In the genomic region with DNA sequence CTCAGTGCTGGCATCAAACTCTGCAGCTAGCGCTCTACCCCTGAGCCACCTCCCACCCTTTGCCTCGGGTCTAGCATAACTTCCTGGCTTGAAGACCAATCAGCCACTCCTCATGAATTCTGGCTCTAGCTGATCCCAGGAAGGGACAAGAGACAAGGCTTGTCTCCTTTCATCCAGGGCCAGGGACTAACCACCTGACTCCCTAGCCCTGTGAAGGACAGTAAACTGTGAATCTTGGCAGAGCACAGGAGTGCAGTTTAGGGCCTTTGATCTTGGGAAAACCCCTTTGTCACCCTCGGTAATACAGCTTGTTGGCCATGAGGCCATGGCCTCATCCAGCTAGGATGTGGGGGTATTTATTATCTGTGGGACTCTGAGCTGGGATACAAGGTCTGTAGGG, we compare ENCODE assay signal across 15 mouse cellular contexts.
DNase-seq lines count a peak whose midpoint lies in the region; ATAC-seq and TF ChIP-seq lines count a peak whose summit lies in the region.
"Had no signal": no experiment of that assay in that cellular context is flagged by ENCODE, and none has a peak within 500 bp of the region (broad histone marks: within the 10 kb centered on the region; RNA-seq: fewer than 3 reads in every experiment).

No protein-coding gene starts in this region.

- H3K9ac ChIP-seq in heart, embryonic 15.5 days, result no peak overlapping the region
- no peak overlapping the region for H3K9ac ChIP-seq in lung, embryonic 14.5 days
- H3K9ac ChIP-seq in intestine, embryonic 16.5 days (ENCODE audit: low read depth, low read length), result no peak overlapping the region
- H3K9ac ChIP-seq: forebrain, embryonic 13.5 days; hindbrain, embryonic 15.5 days; limb, embryonic 15.5 days had no signal

- no peak overlapping the region for H3K4me3 ChIP-seq in heart, embryonic 15.5 days
- no peak overlapping the region for H3K4me3 ChIP-seq in lung, embryonic 14.5 days (ENCODE audit: low read depth, low read length)
- H3K4me3 ChIP-seq in lung, adult 2 months (replicated peaks; ENCODE audit: extremely low read depth, low read depth, low read length), result no peak overlapping the region
- no peak overlapping the region for H3K4me3 ChIP-seq in intestine, embryonic 16.5 days (ENCODE audit: low read length)
- H3K4me3 ChIP-seq: forebrain, embryonic 13.5 days; hindbrain, embryonic 15.5 days; limb, embryonic 15.5 days had no signal

- 36% methylated on average over 3 of the region's 3 CpGs for WGBS in heart, embryonic 15.5 days
- WGBS in lung, embryonic 14.5 days, result 28% methylated on average over 3 of the region's 3 CpGs
- WGBS in lung, adult 2 months, result 12% methylated on average over 3 of the region's 3 CpGs
- WGBS in intestine, embryonic 16.5 days, result 45% methylated on average over 3 of the region's 3 CpGs

- no peaks in the 10 kb centered on the region for H3K36me3 ChIP-seq in heart, embryonic 15.5 days
- H3K36me3 ChIP-seq in lung, embryonic 14.5 days (ENCODE audit: insufficient read depth), result no peaks in the 10 kb centered on the region
- no peaks in the 10 kb centered on the region; the same call in 1 of the 2 replicates for H3K36me3 ChIP-seq in intestine, embryonic 16.5 days (ENCODE audit: control insufficient read depth, insufficient read depth, low read length)
- H3K36me3 ChIP-seq: hindbrain, embryonic 15.5 days; limb, embryonic 15.5 days had no signal

- no peaks in the 10 kb centered on the region for H3K9me3 ChIP-seq in heart, embryonic 15.5 days (replicated peaks)
- no peaks in the 10 kb centered on the region for H3K9me3 ChIP-seq in lung, embryonic 14.5 days (ENCODE audit: low read depth, low read length)
- no peaks in the 10 kb centered on the region for H3K9me3 ChIP-seq in intestine, embryonic 16.5 days (ENCODE audit: control insufficient read depth, low read length)
- H3K9me3 ChIP-seq: forebrain, embryonic 13.5 days; hindbrain, embryonic 15.5 days; limb, embryonic 15.5 days had no signal

- ATAC-seq in heart, embryonic 15.5 days (replicated peaks; ENCODE audit: insufficient number of reproducible peaks, insufficient read depth, low FRiP score, low read depth), result no peak
- ATAC-seq in lung, embryonic 14.5 days (ENCODE audit: insufficient read depth), result no peak
- ATAC-seq in intestine, embryonic 16.5 days, result no peak
- ATAC-seq: forebrain, embryonic 13.5 days; midbrain, embryonic 16.5 days had no signal

- no peak for TF ChIP-seq CTCF in lung, embryonic 14.5 days (IDR thresholded peaks at IDR 0.05; ENCODE audit: low read depth)
- no peak for TF ChIP-seq CTCF in lung, adult 2 months (IDR thresholded peaks at IDR 0.05; ENCODE audit: insufficient read depth, low read length)

- no peak for TF ChIP-seq POLR2A in lung, adult 2 months (IDR thresholded peaks at IDR 0.05; ENCODE audit: borderline replicate concordance, extremely low read depth, low read depth, low read length)

- H3K27me3 ChIP-seq in heart, embryonic 15.5 days, result no peaks in the 10 kb centered on the region
- no peaks in the 10 kb centered on the region for H3K27me3 ChIP-seq in lung, embryonic 14.5 days (ENCODE audit: insufficient read depth, low read length)
- no peaks in the 10 kb centered on the region for H3K27me3 ChIP-seq in intestine, embryonic 16.5 days (replicated peaks; ENCODE audit: control insufficient read depth, insufficient read depth, low read length)
- H3K27me3 ChIP-seq: forebrain, embryonic 13.5 days; hindbrain, embryonic 15.5 days; limb, embryonic 15.5 days had no signal

- DNase-seq in adrenal gland, adult 2 months, result peak; percentile 79
- no peak for DNase-seq in adrenal gland, postnatal 25 days
- no peak for DNase-seq in heart, postnatal 25 days (ENCODE audit: low spot score)
- DNase-seq in lung, embryonic 14.5 days, result peak; percentile 38
- DNase-seq in lung, adult 2 months, result no peak
- DNase-seq in cerebellum, adult 9-10 months, result no peak
- DNase-seq: cerebellum, postnatal 10 days; kidney, adult 2 months; kidney, postnatal 25 days had no signal

- H3K4me1 ChIP-seq in heart, embryonic 15.5 days (replicated peaks), result peaks cover 61% of the 10 kb centered on the region
- H3K4me1 ChIP-seq in lung, embryonic 14.5 days (ENCODE audit: insufficient read depth), result peaks cover 14% of the 10 kb centered on the region
- H3K4me1 ChIP-seq in lung, adult 2 months (ENCODE audit: control insufficient read depth, insufficient read depth, low read length), result peaks cover 22% of the 10 kb centered on the region; the same call in 1 of the 2 replicates
- H3K4me1 ChIP-seq in intestine, embryonic 16.5 days (ENCODE audit: control insufficient read depth, insufficient read depth, low read length), result peaks cover 39% of the 10 kb centered on the region

- peak overlapping the region; percentile 39 for H3K27ac ChIP-seq in heart, embryonic 15.5 days
- no peak overlapping the region for H3K27ac ChIP-seq in lung, embryonic 14.5 days (ENCODE audit: low read depth)
- peak overlapping the region; percentile 38; the same call in 1 of the 2 replicates for H3K27ac ChIP-seq in intestine, embryonic 16.5 days (ENCODE audit: low read length)
- H3K27ac ChIP-seq: forebrain, embryonic 13.5 days; hindbrain, embryonic 15.5 days; limb, embryonic 15.5 days had no signal

- intact Hi-C loops in heart, postnatal 25 days (cut with DNase I), result loop anchor here (5.0 kb wide), 1 partner anchor 39 kb away; no protein-coding TSS in a partner anchor

- no peak overlapping the region for H3K4me2 ChIP-seq in heart, embryonic 15.5 days
- H3K4me2 ChIP-seq in lung, embryonic 14.5 days, result no peak overlapping the region
- H3K4me2 ChIP-seq in intestine, embryonic 16.5 days (ENCODE audit: low read depth, low read length), result no peak overlapping the region
- H3K4me2 ChIP-seq: forebrain, embryonic 13.5 days; hindbrain, embryonic 15.5 days; limb, embryonic 15.5 days had no signal

Comparison
In these comparisons a context has a peak if more than half of its experiments do, and no peak if none do; other contexts are left out.
1. DNase-seq: peak in adrenal gland, adult 2 months (single experiment) and lung, embryonic 14.5 days (single experiment); none in adrenal gland, postnatal 25 days (single experiment), heart, postnatal 25 days (single experiment), lung, adult 2 months (single experiment) and cerebellum, adult 9-10 months (single experiment).